Mouse (Mus musculus) thymus, postnatal 10 days (tissue): Measurements from ENCODE around the gene Upb1.
"Not testable (repeated sequence)": the region's sequence is repeated elsewhere in the genome, so short reads cannot be mapped to it uniquely, and the experiment has no call there.

Experiments
- DNase-seq, 2 experiments: peaks; one replicate each; pipeline ENCODE4 v3.0.0; 2021; ENCODE audit warnings: low spot score in 2 of 2

Gene Upb1

DNA sequence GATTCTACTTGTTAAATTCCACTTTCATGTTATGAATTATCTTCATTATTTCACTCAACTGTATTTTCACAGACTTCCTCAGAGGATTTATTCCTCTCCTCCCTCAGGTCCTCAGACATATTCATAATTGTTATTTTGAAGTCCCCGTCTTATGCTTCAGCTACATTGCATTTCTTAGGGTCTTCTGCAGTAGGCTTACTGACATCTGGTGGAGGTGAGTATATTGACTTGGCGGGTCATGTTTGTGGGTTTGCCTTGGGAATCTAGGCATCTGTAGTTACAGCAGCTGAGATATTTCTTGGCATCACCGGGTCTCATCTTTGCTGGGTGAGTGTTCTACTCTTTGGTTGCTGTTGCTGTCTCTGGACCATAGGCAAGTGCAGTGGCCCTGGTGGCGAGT lies at the start of gene Upb1:
Gene Upb1, plus strand, starts transcription at position 158 of the 400 bp plus-strand sequence.
- DNase-seq, result no peak

- DNase-seq, result no peak
These were observed 48.4 kb upstream of the Upb1 start for GRCm38 (mm10) chr10:75352541-75352940.

- DNase-seq, result not testable (repeated sequence)
These were observed 47.1 kb upstream of the Upb1 start for GRCm38 (mm10) chr10:75353838-75354241.

- DNase-seq, result no peak
These were observed 45.6 kb upstream of the Upb1 start for GRCm38 (mm10) chr10:75355341-75355740.

- not testable (repeated sequence) for DNase-seq
These were observed 36.7 kb upstream of the Upb1 start for GRCm38 (mm10) chr10:75364214-75364690.

- no peak for DNase-seq
These were observed 36.1 kb upstream of the Upb1 start for GRCm38 (mm10) chr10:75364796-75365195.

DNA sequence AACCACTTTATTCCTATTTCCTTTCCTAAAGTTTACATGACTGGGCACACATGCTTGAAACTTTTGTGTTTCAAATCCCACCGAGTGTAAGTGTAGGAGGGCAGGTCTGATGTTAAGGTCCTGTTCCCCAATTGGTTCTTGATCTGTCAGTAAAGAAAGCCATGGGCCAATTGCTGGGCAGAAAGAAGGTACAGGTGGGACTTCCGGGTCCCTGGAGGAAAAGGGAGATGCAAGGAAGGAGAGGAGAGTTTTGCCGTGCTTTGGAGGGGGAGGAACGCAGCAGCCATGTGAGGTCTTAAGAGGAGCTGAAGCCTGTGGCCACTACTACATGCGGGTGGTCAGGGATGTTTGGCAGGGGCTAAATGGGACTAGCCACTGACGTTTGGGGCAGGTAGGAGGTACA lies 35.7 kb upstream of the Upb1 start:
- peak; percentile 3 to 10 for DNase-seq

DNA sequence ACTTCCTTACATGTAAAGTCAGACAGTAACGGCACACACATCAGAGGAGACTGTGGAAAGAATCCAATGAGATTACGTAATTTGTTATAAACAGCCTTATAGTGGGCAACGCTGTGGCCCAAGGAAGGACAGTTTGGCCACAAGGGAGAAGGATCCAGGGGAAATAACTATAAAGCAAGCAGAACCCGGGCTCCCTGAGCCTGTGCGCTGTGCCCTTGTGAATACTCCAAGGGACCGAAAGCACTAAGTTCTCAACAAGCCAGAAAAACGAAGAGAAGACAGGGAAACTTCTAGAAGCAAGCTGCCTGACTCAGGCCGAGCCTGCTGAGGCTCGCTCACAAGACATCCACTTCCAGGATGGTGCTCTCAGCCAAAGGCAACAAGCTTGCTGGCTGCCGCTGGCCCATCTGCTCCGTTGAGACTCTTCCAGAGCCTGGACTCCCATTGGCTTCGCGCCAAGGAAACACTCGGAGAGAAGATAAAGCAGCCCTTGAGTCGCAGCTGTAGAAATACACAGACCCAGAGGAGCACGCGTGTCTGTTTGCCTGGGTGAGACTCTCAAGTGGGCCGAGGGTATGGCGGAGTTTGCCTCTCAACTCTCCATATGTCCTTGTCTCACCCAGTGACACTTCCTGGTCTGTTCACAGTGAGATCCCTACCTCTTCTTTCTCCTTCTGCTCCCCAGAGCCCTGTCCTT lies 27.1 kb upstream of the Upb1 start:
- DNase-seq, result not testable (repeated sequence)

DNA sequence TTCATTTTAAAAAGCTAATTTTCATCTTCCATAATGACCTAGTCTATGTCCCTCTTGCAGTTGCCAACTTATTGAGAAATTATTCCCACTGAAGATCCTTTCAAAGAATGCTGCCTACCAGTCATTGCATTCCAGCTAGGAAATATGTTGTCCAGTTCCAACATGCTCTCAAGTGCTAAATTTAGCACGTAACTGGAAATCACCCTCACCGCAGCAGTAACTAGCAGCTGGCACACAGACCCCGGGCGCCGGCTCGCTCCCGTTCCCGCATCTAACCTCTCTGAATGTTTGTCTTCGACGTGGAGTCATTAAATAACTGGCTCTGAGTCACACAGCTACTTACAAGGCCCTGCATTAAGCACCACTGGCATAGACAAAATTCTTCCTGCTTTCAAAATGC lies 22.2 kb upstream of the Upb1 start:
- no peak for DNase-seq

DNA sequence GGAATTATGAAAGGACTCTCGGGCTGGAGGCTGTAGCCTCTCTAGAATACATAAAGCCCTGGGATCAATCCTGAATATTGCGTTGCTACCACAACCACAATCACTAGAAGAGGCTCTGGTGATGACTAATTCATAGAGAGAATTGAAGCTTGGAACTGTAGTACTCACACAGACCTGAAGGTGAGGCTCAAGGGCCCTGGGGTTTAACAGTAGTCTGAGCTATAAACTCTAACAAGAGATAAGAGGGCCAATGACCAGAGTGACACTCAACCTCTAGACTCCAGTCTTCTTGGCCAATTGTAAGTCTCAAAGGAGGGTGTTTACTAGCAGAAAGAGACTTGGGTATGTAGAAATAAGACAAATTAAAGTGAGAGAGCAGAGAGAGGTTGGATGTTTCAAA lies 10.8 kb upstream of the Upb1 start:
- DNase-seq, result no peak

- DNase-seq, result no peak
These were observed 10.1 kb upstream of the Upb1 start for GRCm38 (mm10) chr10:75390832-75391231.

DNA sequence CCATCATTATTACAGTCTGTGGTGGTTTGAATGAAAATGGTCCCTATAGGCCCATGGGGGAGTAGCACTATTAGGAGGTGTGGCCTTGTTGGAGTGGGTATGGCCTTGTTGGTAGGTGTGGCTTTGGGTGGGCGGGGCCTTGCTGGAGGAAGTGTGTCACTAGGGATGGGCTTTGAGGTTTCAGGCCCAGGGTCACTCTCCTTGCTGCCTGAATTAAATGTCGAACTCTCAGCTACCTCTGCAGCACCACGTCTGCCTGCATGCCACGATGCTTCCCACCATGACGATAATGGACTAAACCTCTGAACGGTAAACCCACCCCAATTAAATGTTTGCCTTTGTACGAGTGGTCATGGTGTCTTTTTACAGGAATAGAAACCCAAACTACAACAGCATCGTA lies 6.1 kb upstream of the Upb1 start:
- no peak for DNase-seq

GRCm38 (mm10) chr10:75396966-75397365 lies 3.9 kb upstream of the Upb1 start:
- no peak for DNase-seq

DNA sequence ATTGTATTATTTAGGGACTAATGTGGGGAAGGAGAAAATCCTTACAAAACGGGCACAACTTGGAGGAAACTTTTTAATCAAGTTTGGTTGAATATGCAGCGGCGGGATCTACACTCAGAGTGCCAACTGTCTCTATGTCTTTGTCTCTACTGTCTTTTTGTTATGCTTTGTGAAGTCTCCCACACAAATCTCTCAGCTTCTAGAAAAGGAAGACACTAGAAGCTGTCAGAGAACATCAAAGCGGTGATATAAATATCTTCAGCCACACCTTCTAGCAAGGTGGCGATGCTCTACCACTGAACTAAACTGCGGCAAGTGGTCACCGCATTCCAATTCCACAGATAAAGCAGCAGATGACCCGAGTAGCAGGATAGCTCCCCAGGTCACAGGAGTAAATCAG lies 5.0 kb downstream of the Upb1 start:
- no peak for DNase-seq

DNA sequence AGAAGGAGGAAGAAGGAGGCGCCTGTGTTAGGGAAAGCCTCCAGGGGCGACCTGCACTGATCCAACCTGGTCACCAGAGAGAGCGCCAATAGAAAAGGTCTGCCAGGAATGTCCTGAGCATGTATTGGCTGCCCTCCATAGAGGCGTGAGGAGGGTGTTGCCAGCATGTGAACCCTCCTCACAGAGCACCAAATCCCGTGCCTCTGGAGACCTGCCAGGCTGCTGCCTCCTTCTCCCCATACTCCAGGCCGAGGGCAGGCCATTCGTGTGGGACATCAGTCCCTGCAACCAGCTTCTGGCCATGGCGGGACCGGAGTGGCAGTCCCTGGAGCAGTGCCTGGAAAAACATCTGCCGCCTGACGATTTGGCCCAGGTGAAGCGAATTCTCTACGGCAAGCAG lies 5.8 kb downstream of the Upb1 start:
- DNase-seq, result no peak

GRCm38 (mm10) chr10:75407741-75408140 lies 6.8 kb downstream of the Upb1 start:
- no peak for DNase-seq

DNA sequence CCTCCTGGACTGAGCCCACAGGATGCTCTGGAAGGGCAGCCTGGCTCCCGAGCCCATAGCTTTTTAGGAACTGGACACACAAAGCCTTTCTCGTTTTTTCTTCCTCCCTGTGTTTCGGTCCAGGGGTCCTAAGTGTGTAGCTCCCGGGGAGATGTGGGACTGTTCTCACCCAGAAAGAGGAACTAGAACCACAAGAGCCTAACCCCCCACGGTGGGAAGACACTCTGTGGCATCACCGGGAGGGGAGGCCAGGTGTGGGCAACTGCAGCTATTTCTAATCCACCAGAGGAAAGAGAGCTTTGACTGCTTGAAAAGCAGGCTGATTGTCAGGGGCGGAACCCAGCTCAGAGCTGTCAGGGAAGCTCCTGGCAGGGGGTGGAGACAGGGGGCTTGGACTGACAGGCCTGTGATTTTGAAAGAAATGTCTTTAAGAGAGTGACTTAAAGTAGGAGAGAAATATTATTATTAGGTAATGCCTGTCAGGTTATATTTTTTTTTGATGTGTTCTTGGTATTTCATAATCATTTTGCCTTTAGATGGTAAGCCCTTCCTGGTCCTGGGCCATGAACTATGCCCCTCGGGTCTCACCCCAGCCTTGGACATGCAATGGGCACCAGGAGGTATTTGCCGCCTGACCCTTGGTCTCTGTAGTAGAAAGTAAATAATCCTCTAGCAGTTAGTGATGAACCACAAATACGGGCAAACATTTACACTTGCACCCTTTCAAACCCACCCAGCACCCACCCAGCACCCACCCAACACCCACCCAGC lies 10.6 kb downstream of the Upb1 start:
- DNase-seq, result not testable (repeated sequence)

DNA sequence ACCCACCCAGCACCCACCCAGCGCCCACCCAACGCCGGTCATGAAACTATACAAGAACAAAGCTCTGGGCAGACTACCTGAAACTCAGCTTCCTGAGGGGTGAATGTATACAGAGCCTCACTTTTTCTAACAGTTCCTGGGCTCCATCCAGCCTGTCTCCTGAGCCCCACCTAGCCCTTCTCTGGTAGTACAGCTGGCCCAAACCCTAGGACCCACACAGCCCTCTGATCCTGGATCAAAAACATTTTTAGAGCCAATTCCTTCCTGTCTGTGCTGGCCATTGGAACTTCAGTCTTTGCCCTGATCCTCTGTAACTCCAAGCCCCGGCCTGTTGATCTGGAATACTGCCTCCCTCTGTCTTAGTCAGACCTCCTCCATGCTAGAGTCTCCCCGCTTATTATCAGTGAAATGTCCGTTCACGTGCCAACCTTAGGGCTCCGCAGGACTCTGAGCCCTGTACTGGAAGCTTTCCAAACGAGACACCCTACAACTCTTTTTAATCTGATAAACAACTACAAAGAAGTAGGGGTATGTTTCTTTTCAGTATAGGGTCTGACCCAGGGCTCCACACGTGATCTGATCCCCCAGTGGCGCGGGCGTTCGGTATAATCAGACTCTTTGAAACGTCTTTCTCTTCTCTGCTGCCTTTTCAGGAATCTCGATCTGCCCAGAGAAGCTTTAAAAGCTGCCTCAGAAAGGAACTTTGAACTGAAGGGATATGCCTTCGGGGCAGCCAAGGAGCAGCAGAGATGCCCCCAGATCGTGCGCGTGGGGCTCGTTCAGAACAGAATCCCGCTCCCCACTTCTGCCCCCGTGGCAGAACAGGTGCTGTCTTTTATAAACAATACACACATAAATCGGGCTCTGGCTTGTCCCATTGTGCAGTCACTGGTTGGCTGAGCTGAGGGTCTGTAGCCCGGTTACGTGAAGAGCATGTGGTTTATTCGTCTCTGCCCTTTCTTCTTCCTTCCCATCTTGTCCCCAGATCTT lies 11.5 kb downstream of the Upb1 start:
- no peak for DNase-seq

DNA sequence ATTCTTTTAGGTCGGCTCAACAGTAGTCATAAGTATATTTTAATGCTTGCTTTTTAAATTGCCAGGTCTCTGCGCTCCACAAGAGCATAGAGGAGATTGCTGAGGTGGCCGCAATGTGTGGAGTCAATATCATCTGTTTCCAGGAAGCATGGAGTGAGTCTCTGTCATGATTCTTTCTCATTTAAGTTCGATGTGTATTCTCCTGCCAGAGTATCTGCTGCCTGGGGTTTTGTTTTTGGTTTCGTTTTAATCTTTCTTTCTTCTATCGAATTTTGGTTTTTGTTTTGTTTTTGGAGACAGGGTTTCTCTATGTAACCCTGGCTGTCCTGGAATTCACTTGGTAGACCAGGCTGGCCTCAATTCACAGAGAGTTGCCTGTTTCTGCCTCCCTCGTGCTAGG lies 14.0 kb downstream of the Upb1 start:
- DNase-seq, result no peak

DNA sequence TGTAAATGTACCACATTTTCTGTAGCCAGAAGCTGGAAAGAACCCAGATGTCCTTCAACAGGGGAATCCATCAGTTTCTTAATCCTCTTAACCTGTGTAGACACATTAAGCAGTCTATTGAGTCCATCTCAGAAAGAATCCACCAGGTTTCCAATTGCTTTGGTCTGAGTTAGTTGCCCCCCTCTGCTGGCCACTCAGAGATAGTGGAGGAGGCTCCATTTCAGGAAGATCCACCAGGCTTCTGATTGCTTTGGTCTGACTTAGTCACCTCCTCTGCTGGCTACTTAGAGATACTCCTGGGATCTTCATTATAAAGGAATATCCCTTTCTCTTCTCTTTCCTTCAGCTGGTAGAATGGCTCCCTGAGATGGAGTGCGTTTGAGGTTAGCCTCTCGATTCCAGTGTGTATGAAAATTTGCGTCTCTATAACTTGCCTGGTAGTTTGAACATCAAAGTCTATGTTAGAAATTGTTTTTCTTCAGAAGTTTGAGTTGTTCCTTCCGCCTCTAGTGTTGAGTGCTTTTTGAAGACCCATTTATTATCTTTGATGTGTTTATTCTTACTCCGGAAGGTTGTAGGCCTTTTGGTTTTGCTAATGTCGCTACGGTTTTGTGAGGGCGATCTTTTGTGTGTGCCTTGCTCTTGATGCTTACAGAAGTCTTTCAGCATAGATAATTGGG lies 16.6 kb downstream of the Upb1 start:
- no peak for DNase-seq

GRCm38 (mm10) chr10:75418747-75419146 lies 17.8 kb downstream of the Upb1 start:
- no peak for DNase-seq
